Mouse (Mus musculus): ENCODE data around the gene Bcl2l13.

DNA sequence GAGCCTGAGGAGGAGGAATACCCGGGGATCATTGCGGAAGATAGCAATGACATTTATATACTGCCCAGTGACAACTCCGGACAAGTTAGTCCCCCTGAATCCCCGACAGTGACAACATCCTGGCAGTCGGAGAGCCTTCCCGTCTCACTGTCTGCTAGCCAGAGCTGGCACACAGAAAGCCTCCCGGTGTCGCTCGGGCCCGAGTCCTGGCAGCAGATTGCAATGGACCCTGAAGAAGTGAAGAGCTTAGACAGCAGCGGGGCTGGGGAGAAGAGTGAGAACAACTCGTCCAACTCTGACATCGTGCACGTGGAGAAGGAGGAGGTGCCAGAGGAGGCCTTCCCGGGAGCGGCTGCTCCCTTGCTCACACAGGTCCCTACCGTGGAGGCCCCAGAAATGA lies 50.7 kb downstream of the Bcl2l13 start:
- TF ChIP-seq CTCF (IDR thresholded peaks at IDR 0.05; ENCODE audit: low read depth, low read length) (no peak), TAL1 (conservative IDR thresholded peaks at IDR 0.05; ENCODE audit: low read depth, low read length) (no peak), GATA1 (IDR thresholded peaks at IDR 0.05; ENCODE audit: borderline replicate concordance, low read length) (no peak), POLR2AphosphoS5 (IDR thresholded peaks at IDR 0.05; ENCODE audit: insufficient replicate concordance, low read depth, low read length) (no peak), GATA2 (IDR thresholded peaks at IDR 0.05; ENCODE audit: borderline replicate concordance, low read depth, low read length) (no peak)

All from G1E (cell line).